Mouse (Mus musculus): Measurements from ENCODE around the gene Ryk. TPM values are rescaled to one million over a fixed set of nuclear protein-coding genes. Genes with fewer than 3 reads are reported as not detected.
"Not testable (repeated sequence)": the region's sequence is repeated elsewhere in the genome, so short reads cannot be mapped to it uniquely, and the experiment has no call there.

Gene Ryk
- polyA plus RNA-seq, 2 experiments: 4.9 to 10.8 TPM

DNA sequence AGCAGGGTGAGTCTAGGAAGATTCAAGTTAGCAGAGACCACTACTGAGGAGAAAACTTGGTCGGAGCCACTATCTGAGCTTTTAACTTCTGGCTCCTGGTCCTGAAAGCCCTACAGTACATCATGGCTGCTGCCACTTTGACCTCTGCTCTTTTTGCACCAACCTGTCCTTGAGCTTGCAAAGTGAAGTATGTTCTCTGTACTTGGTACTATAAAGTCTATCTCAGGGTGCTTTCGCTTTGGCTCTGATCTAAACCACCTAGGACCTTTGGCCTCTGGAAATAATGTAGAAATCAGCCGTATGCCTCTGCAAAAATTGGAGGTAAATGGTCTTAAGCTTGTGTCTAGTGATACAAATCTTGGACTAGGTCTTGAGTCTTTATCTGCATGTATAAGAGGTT, 76.8 kb downstream of the Ryk start:
- no peaks in the 10 kb centered on the region for H3K27me3 ChIP-seq (ENCODE audit: control insufficient read depth, insufficient read depth, low read length)
- no peaks in the 10 kb centered on the region for H3K4me1 ChIP-seq (replicated peaks; ENCODE audit: control insufficient read depth in 2 of 2, insufficient read depth in 2 of 2, low read length in 1 of 2)
- H3K27ac ChIP-seq: no peak overlapping the region
- H3K36me3 ChIP-seq (replicated peaks; ENCODE audit: control insufficient read depth, insufficient read depth, low read depth): no peaks in the 10 kb centered on the region
- H3K4me2 ChIP-seq (ENCODE audit: low read depth): no peak overlapping the region
- TF ChIP-seq CTCF (IDR thresholded peaks at IDR 0.05; ENCODE audit: low read depth) (no peak), EP300 (IDR thresholded peaks at IDR 0.05; ENCODE audit: low read depth) (no peak)
- ATAC-seq (ENCODE audit: insufficient read depth) (no peak), DNase-seq (ENCODE audit: low read depth in 3 of 3, low spot score in 3 of 3) (no peak)
- 75% methylated on average over 3 of the region's 3 CpGs for WGBS (ENCODE audit: insufficient replicate concordance)
- no peak overlapping the region for H3K9ac ChIP-seq (replicated peaks)
- no peak overlapping the region for H3K4me3 ChIP-seq (ENCODE audit: insufficient read depth in 1 of 2, low read depth in 2 of 2, low read length in 2 of 2)
- H3K9me3 ChIP-seq (ENCODE audit: control insufficient read depth, low read length): no peaks in the 10 kb centered on the region

DNA sequence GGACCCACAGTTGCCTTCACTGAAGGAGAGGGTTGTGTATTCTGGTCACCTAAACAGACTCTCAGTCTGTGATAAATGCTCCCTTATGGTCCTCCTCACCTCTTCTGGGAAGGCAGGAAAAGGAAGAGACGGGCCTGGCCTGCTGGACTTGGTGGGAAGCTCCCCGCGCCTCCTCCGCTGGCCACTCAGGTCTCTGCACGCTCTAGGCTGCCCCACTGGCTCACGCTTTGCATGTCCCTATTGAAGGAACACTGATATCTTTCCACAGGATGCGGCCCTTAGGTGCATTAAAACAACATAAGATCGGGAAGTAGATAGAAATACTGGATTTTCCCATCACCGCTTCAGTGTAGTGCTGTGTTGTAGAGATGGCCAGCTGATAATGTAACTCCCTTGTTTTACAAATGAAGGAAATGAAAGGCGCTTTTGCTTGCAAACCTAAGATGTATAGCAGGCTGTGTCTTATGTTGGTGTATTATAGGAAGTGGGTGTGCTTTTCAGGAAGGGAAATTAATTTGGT, 77.9 kb downstream of the Ryk start:
- H3K27ac ChIP-seq: no peak overlapping the region
- H3K4me1 ChIP-seq (replicated peaks; ENCODE audit: control insufficient read depth in 2 of 2, insufficient read depth in 2 of 2, low read length in 1 of 2): no peaks in the 10 kb centered on the region
- DNase-seq (ENCODE audit: low read depth in 3 of 3, low spot score in 3 of 3): no peak
- H3K4me2 ChIP-seq (ENCODE audit: low read depth): no peak overlapping the region
- no peak for TF ChIP-seq EP300 (IDR thresholded peaks at IDR 0.05; ENCODE audit: low read depth)
- no peak for TF ChIP-seq CTCF (IDR thresholded peaks at IDR 0.05; ENCODE audit: low read depth)
- no peaks in the 10 kb centered on the region for H3K9me3 ChIP-seq (ENCODE audit: control insufficient read depth, low read length)
- WGBS (ENCODE audit: insufficient replicate concordance): 75% methylated on average over 10 of the region's 10 CpGs
- H3K4me3 ChIP-seq (ENCODE audit: insufficient read depth in 1 of 2, low read depth in 2 of 2, low read length in 2 of 2): no peak overlapping the region
- no peak overlapping the region for H3K9ac ChIP-seq (replicated peaks)
- H3K27me3 ChIP-seq (ENCODE audit: control insufficient read depth, insufficient read depth, low read length): no peaks in the 10 kb centered on the region
- H3K36me3 ChIP-seq (replicated peaks; ENCODE audit: control insufficient read depth, insufficient read depth, low read depth): no peaks in the 10 kb centered on the region
- ATAC-seq (ENCODE audit: insufficient read depth): no peak

DNA sequence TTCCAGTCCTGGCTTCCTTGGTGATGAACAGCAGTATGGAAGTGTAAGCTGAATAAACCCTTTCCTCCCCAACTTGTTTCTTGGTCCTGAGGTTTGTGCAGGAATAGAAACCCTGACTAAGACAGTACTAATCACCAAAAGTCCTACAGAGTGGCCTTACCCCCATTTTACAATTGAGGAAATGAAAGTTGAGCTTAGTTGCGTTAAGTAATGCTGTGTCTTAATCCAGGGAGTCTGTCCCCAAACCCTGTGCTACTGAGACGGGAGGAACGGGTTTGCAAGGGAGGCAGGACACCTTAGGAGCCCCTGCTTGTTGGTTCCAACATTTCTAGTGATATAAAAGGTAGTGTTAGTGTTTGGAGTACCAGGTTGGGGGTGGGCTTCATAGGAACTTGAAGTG, 78.9 kb downstream of the Ryk start:
- not testable (repeated sequence) for H3K27ac ChIP-seq; H3K9ac ChIP-seq (replicated peaks); H3K36me3 ChIP-seq (replicated peaks; ENCODE audit: control insufficient read depth, insufficient read depth, low read depth); H3K27me3 ChIP-seq (ENCODE audit: control insufficient read depth, insufficient read depth, low read length); H3K4me2 ChIP-seq (ENCODE audit: low read depth); H3K9me3 ChIP-seq (ENCODE audit: control insufficient read depth, low read length); ATAC-seq (ENCODE audit: insufficient read depth); DNase-seq (ENCODE audit: low read depth in 3 of 3, low spot score in 3 of 3); H3K4me1 ChIP-seq (replicated peaks; ENCODE audit: control insufficient read depth in 2 of 2, insufficient read depth in 2 of 2, low read length in 1 of 2); H3K4me3 ChIP-seq (ENCODE audit: insufficient read depth in 1 of 2, low read depth in 2 of 2, low read length in 2 of 2)
- 68% methylated on average over 3 of the region's 3 CpGs for WGBS (ENCODE audit: insufficient replicate concordance)

DNA sequence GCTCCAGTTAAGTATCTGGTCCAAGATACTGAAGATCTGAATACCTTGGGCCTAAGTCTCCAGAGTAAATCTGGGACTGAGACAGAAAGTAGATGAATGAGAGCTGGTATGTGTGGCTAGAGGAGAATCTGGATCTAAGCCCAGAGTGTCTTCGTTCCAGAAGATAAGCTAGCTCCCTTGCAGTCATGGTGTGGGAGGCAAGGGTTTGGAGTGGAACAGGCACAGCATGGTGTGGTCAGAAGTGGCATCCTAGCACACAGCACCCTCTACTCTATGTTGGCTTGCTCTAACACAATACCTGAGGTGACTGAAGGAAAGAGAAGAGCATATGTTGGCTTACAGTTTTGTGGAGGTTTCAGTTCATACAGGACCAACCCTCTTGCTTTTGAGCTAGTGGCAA, 79.9 kb downstream of the Ryk start:
- no peaks in the 10 kb centered on the region for H3K27me3 ChIP-seq (ENCODE audit: control insufficient read depth, insufficient read depth, low read length)
- ATAC-seq (ENCODE audit: insufficient read depth): no peak
- H3K9ac ChIP-seq (replicated peaks): no peak overlapping the region
- no peak overlapping the region for H3K4me2 ChIP-seq (ENCODE audit: low read depth)
- TF ChIP-seq CTCF (IDR thresholded peaks at IDR 0.05; ENCODE audit: low read depth) (no peak), EP300 (IDR thresholded peaks at IDR 0.05; ENCODE audit: low read depth) (no peak)
- H3K4me3 ChIP-seq (ENCODE audit: insufficient read depth in 1 of 2, low read depth in 2 of 2, low read length in 2 of 2): no peak overlapping the region
- no peak overlapping the region for H3K27ac ChIP-seq
- no peaks in the 10 kb centered on the region for H3K9me3 ChIP-seq (ENCODE audit: control insufficient read depth, low read length)
- H3K36me3 ChIP-seq (replicated peaks; ENCODE audit: control insufficient read depth, insufficient read depth, low read depth): no peaks in the 10 kb centered on the region
- no peak for DNase-seq (ENCODE audit: low read depth in 3 of 3, low spot score in 3 of 3)
- H3K4me1 ChIP-seq (replicated peaks; ENCODE audit: control insufficient read depth in 2 of 2, insufficient read depth in 2 of 2, low read length in 1 of 2): no peaks in the 10 kb centered on the region
- 53% methylated on average over 1 of the region's 1 CpGs for WGBS (ENCODE audit: insufficient replicate concordance)

GRCm38 (mm10) chr9:102915292-102915854, 80.7 kb downstream of the Ryk start:
- no peak overlapping the region for H3K27ac ChIP-seq

More at GRCm38 (mm10) chr9:102915292-102915854, 80.7 kb downstream of the Ryk start:
- no peaks in the 10 kb centered on the region for H3K36me3 ChIP-seq (replicated peaks; ENCODE audit: control insufficient read depth, insufficient read depth, low read depth)
- TF ChIP-seq CTCF (IDR thresholded peaks at IDR 0.05; ENCODE audit: low read depth) (no peak), EP300 (IDR thresholded peaks at IDR 0.05; ENCODE audit: low read depth) (no peak)
- H3K4me3 ChIP-seq (ENCODE audit: insufficient read depth in 1 of 2, low read depth in 2 of 2, low read length in 2 of 2): no peak overlapping the region
- 63% methylated on average over 3 of the region's 3 CpGs for WGBS (ENCODE audit: insufficient replicate concordance)
- H3K27me3 ChIP-seq (ENCODE audit: control insufficient read depth, insufficient read depth, low read length): no peaks in the 10 kb centered on the region
- H3K4me1 ChIP-seq (replicated peaks; ENCODE audit: control insufficient read depth in 2 of 2, insufficient read depth in 2 of 2, low read length in 1 of 2): no peaks in the 10 kb centered on the region
- ATAC-seq (ENCODE audit: insufficient read depth): no peak
- no peak overlapping the region for H3K9ac ChIP-seq (replicated peaks)
- DNase-seq (ENCODE audit: low read depth in 3 of 3, low spot score in 3 of 3): no peak
- H3K4me2 ChIP-seq (ENCODE audit: low read depth): no peak overlapping the region
- H3K9me3 ChIP-seq (ENCODE audit: control insufficient read depth, low read length): no peaks in the 10 kb centered on the region

Measured in liver, embryonic 14.5 days (tissue).